Mouse (Mus musculus): Measurements from ENCODE around the gene Cox19.

Cox19 gene

DNA sequence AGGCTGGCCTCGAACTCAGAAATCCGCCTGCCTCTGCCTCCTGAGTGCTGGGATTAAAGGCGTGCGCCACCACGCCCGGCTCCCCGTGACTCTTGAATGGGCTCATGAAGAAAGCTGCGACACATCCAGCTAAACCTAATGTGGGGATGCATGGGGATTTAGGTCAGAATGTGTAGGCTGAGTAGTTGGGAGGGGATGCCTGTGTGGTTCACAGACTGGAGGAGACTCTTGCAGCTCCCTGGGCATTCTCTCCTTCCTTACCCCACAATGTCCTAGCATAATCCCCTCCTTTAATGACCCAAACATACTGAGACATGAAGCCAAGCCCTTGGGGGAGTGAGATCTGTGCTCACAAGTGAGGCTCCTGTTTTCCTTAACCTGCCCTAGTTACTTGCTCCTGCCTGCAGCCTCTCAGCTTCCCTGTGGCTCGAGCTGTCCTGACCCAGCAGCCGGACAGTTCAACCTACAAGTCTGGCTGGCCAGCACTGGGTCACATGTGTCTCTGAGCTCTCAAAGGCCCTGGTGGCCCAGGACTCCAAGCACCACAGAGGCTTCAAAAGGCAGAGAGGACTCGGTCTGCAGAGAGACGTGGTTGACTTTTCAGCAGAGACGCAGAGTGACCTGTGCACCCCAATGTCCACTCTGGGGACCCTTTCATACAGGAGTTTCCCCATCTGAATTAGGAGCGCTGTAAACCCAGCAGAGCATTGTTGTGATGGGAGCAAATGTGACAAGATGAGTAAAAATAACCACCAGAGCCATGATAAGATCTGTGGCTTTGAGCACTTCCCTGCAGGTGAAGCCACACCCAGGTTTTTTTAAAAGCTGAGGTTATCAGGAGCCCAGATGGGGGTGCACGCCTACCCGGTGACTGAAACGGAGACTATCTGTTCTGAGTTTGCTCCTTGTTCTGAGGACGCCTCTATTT is 30.6 kb upstream of the Cox19 start:
- DNase-seq, result peak in 1 of 2 experiments; percentile 70

- peak; percentile 98 to 99 for DNase-seq
Observed at GRCm38 (mm10) chr5:139380385-139381248, 29.4 kb upstream of the Cox19 start.

DNA sequence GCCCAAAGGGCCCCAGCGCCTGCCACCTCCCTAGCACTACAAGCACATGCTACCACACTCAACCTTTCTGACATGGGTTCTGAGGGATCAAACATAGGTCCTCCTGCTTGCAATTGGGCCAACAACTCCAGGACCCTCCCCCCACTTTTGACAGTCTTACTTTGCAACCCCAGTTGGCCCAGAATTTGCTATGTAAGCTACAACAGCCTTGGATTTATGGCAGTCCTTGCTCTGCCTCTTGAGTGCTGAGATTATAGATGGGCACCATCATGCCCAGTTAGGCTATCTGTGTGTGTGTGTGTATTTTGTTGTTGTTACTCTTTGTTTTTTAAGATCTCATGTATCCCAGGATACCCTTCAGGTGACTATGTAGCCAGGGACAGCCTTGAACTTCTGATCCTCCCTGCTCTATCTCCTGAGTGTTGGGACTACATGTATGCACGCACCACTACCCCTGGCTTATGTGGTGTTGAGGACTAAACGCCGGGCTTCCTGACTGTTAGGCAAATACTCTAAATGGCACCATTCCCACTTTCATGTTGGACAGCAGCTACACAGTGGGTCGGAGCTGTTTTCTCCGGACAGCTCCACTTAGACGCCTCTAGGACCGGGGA is 28.7 kb upstream of the Cox19 start:
- DNase-seq, result no peak

DNA sequence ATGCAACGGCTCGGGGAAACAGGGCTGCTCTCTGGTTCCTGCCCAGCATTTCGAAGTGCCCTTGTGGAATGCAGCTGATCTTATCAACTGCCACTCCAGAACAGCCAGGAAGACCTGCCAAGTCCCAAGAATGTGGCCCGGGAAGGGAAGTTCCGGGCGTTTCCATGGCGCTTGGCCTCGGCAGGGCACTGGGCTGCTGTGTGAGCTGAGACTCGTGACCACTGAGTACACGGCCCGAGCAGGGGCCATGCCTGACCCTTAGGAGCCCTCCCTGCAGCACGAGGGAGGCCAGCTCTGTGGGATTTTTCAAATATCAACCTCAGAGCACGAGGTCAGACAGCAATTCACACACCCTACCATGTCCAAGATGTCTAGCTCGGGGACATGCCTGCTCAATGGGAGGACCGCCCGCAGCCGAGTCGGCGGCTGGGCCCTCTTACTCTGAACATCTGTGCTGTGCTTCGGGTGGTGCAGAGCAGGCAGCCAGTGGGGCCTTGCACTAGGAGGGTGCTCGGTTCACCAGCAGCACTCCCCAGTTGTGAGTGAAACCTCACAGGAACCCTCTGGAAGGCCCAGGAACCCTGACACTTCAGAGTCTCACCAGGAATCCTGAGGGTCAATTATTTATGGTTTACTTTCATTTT is 27.9 kb upstream of the Cox19 start:
- DNase-seq, result peak; percentile 96 to 97

GRCm38 (mm10) chr5:139378271-139378556 is 27.0 kb upstream of the Cox19 start:
- no peak for DNase-seq

DNA sequence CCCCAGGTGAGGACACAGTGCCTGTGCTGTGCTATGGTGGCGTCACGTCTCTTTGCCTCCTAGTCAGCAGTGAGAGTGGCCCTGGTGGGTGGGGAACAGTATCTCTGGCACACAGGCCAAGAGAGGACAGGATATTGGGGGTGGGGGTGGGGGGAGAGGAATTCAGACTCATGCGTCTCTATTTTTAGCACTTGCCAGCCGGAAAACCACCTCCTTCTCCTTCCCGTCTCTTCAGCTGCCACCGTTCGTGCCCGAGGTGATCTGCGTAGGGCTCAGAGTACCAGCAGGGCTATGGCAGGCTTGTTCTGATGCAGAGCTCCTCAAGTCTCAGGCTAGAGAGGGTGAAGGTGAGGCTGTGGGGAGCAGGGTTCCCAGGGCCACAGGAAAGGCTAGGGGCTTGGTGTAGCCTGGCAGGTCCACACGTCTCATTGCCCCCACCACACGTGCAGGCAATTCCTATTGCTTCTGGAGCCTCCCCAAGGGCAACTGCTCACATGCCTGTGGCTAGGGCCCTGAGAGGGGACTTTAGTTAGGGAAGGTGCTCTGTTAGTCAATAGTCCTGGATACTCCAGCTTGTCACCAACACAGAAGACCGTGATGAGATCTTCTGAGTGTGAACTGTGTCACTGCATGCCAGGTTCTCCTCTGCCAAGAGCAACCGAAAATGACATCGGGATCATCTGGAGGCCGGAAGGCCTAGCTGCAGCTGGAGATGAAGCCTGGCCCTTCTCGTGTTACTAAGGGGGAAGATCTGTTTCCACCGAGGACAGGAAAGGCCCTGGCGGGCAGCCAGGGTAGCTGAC is 26.5 kb upstream of the Cox19 start, which contains the start of gene Gpr146:
Gpr146 (plus strand) TSS at position 230 of the 803 bp plus-strand sequence.
- DNase-seq, result peak; percentile 82 to 86

DNA sequence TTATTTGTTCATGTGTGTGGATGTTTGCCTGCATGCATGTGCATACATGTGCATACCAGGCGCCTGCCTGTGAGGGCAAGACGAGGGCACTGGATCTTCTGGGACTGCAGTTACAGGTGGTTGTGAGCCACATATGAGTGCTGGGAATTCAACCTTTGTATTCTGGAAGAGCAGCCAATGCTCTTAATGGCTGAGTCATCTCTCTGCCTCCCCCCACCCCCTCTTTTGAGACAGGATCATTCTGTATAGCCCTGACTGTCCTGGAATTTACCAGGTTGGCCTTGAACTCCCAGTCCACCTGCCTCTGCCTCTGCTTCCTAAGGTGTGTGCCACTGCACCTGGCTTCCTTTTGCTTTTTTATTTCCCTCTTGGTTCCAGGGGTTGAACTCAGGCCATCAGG is 23.6 kb upstream of the Cox19 start:
- DNase-seq, result no peak

DNA sequence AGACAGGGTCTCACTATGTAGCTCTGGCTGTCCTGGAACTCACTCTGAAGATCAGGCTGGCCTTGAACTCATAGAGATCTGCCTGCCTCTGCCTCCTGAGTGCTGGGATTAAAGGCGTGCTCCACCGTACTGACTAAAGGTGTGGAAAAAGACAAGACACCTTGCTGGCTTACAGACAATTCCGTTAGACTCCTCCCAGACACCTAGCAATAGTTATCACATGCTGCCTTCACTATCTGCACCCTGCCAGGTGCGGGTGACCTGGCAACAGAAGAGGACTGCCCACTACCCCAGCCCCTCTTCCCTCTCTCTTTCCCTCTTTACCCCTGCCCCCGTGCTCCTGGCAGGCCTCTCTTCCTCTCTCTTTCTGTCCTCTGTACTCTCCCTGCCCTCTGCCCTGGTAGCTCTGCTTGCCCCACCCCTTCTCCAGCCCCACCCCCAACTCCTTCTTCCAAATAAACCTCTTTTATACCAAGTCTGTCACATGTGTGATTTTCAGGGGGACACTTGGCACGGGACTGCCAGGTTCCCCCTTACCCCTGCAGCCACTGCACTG is 22.7 kb upstream of the Cox19 start:
- DNase-seq, result no peak

- DNase-seq, result no peak
Observed at GRCm38 (mm10) chr5:139373126-139373525, 21.9 kb upstream of the Cox19 start.

GRCm38 (mm10) chr5:139371631-139372401 is 20.6 kb upstream of the Cox19 start:
- DNase-seq, result peak; percentile 93 to 96

GRCm38 (mm10) chr5:139371118-139371517 is 19.9 kb upstream of the Cox19 start:
- no peak for DNase-seq

DNA sequence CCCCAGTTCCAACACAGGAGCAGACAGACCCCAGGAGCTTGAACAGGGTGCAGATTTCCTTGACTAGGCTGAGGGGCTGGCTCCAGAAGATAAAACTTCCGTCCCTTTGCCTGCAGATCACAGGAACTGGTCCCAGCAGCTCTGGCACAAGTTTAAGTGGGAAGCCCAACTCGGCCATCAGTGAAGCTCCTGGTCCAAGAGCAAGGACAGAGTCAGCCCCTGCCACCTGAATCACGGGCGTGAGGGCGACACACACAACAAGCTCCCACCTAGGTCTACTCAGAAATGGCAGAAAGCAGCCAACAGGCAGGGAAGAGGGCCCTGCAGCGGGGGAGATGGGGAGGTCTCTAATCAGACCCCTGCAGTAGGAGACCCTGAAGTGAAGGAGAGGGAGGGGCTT is 19.1 kb upstream of the Cox19 start:
- DNase-seq, result no peak

DNA sequence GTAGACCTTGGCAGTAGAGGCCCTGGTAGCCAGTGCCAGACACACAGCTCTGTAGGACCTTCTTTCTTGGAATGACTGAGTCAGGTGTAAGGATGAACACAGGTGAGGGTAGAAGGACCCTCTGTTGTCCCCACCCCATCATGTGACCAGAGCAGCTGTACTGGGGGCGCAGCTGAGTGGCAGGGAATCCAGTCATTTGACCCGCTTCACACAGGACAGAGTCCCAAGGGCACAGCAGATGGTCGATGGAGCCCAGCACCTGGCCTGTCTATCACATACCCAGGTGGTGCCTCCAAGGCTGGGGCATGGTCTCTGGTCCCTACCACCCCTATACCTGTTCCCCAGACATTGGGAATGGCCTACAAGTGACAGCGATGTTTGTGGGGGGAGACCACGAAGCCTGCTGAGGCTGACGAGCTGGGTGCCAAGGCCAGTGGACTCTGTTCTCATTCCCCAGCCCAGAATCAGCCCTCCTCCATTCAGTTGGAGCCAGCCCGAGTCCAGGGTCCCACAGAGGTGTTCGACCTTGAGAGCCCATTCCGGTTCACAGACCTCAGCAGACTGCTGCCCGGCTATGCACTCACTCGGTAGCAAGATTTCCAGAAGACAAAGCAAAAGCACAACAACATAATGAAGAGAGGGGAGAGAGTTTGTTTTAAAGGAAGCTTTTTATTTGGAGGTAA is 17.6 kb upstream of the Cox19 start:
- DNase-seq, result no peak

DNA sequence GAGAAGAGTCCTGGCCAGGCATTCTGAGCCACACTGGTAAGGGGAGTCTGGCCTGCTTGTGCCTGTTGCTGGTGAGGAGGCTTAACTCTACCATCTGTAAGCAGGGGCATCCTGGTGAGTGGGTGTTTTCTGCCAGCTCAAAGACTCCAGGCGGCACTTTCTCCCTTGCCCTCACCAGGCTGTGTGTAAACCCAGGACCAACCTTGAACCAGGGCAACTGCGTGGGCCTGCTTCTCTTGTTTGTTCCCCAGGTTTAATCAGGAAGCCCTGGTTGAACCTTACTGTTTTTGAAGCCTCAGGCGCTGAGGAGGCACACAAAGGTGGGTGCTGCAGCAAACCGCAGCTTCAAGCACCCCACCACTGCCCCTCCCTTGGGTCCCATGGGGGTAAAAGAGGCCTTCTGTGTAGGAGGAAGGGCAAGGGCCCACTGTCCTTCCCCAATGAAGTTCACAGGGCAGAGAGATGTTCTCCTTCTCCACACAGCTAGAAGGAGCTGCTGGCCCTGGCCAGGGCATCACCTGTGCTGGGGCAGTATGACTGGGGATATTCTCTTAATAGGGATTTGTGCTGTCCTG is 16.8 kb upstream of the Cox19 start:
- no peak for DNase-seq

DNA sequence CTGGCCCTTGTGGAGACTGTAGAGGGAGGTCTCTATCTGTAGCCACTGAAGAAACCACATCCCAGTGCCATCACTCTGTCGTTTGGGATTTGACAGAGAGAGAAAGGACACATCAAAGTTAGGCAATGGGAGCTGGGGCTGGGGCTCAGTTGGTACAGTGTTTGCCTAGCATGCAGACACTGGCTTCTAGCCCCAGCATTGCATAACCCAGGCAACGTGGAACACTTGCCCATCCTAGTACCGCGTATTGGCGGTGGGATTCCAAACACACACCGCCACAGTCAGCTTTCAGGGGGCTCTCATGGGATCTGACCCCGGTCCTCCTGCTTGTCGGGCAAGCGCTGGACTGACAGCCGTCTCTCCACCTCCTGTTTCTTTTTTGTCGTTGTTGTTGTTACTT is 15.3 kb upstream of the Cox19 start:
- no peak for DNase-seq

DNA sequence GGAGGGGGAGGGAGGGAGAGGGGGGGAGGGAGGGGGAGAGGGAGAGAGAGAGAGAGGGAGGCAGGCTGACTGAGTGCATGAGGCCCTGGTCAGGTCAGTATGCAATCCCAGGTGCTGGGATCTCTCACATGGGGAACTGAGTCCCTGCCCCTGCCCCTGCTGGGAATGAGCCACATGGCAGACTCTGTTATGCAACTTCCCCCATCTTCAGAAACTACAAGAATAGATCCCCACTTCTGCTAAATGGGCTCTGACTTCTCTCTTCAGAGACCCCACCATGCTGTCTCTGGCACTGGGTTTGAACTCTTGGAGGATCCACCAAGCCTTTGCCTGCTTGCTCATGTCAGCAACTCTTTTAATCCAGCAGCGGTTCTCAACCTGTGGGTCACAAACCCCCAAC is 14.6 kb upstream of the Cox19 start:
- peak in 1 of 2 experiments; percentile 66 for DNase-seq

- DNase-seq, result peak; percentile 66 to 75
Observed at GRCm38 (mm10) chr5:139364911-139365571, 13.8 kb upstream of the Cox19 start.

GRCm38 (mm10) chr5:139364260-139364910 is 13.2 kb upstream of the Cox19 start:
- DNase-seq, result peak; percentile 92

DNA sequence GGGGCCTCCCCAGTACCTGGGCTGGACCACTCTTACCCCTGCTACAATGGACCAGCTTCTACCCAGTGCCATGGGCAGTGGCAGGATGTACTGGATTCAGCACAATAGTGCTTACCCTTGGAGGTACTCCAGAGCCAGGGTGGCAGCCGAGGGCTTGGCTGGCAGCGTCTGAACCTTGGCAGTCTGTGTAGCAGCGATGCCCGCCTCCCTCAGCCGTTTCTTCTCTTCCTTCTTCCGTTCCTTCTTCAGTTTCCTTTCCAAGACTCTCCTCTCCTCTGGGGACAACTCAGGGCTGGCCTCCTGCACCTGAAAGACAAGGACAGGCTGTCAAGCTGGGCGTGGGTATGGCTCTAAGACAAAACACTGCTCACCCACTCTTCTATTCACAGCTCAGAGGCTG is 12.6 kb upstream of the Cox19 start:
- DNase-seq, result peak; percentile 55 to 74
